Mouse (Mus musculus): ENCODE results near the gene Golga2.
"Not testable (repeated sequence)": the region's sequence is repeated elsewhere in the genome, so short reads cannot be mapped to it uniquely, and the experiment has no call there.

Golga2 gene

GRCm38 (mm10) chr2:32288371-32288931 lies 1.3 kb downstream of the Golga2 start:
- peak; percentile 54 for DNase-seq (ENCODE audit: low read depth)

- DNase-seq (ENCODE audit: low read depth): peak; percentile 85
Observed at GRCm38 (mm10) chr2:32289578-32289977, 2.4 kb downstream of the Golga2 start.

- no peak for DNase-seq (ENCODE audit: low read depth)
Observed at GRCm38 (mm10) chr2:32294348-32294747, 7.2 kb downstream of the Golga2 start.

- DNase-seq (ENCODE audit: low read depth): no peak
Observed at GRCm38 (mm10) chr2:32295285-32295684, 8.1 kb downstream of the Golga2 start.

- not testable (repeated sequence) for DNase-seq (ENCODE audit: low read depth)
Observed at GRCm38 (mm10) chr2:32295842-32296241, 8.7 kb downstream of the Golga2 start.

GRCm38 (mm10) chr2:32299469-32299868 lies 12.3 kb downstream of the Golga2 start:
- no peak for DNase-seq (ENCODE audit: low read depth)

GRCm38 (mm10) chr2:32302952-32303351 lies 15.8 kb downstream of the Golga2 start:
- no peak for DNase-seq (ENCODE audit: low read depth)

GRCm38 (mm10) chr2:32304145-32304832 lies 17.1 kb downstream of the Golga2 start:
- peak; percentile 83 for DNase-seq (ENCODE audit: low read depth)

GRCm38 (mm10) chr2:32305668-32306067 lies 18.5 kb downstream of the Golga2 start:
- no peak for DNase-seq (ENCODE audit: low read depth)

GRCm38 (mm10) chr2:32306176-32306575 lies 19.0 kb downstream of the Golga2 start:
- no peak for DNase-seq (ENCODE audit: low read depth)

- DNase-seq (ENCODE audit: low read depth): no peak
Observed at GRCm38 (mm10) chr2:32307247-32307798, 20.1 kb downstream of the Golga2 start.

- DNase-seq (ENCODE audit: low read depth): peak; percentile 88
Observed at GRCm38 (mm10) chr2:32307941-32308760, 21.0 kb downstream of the Golga2 start.

- no peak for DNase-seq (ENCODE audit: low read depth)
Observed at GRCm38 (mm10) chr2:32308870-32309568, 21.8 kb downstream of the Golga2 start.

- DNase-seq (ENCODE audit: low read depth): no peak
Observed at GRCm38 (mm10) chr2:32310096-32310845, 23.1 kb downstream of the Golga2 start.

- no peak for DNase-seq (ENCODE audit: low read depth)
Observed at GRCm38 (mm10) chr2:32311443-32312317, 24.5 kb downstream of the Golga2 start.

GRCm38 (mm10) chr2:32312318-32312964 lies 25.3 kb downstream of the Golga2 start:
- DNase-seq (ENCODE audit: low read depth): no peak

GRCm38 (mm10) chr2:32314831-32315230 lies 27.6 kb downstream of the Golga2 start:
- DNase-seq (ENCODE audit: low read depth): no peak

GRCm38 (mm10) chr2:32315751-32316150 lies 28.6 kb downstream of the Golga2 start:
- peak; percentile 79 for DNase-seq (ENCODE audit: low read depth)

- peak; percentile 95 for DNase-seq (ENCODE audit: low read depth)
Observed at GRCm38 (mm10) chr2:32316887-32317656, 29.9 kb downstream of the Golga2 start.

Data from NIH3T3 (cell line).